Mouse (Mus musculus) layer of hippocampus, adult 8-10 months (tissue): ENCODE data around the gene Hdac11. TPM values are rescaled to one million over a fixed set of nuclear protein-coding genes. Genes with fewer than 3 reads are reported as not detected.

ENCODE experiments used
- DNase-seq, 2 experiments: peaks; one replicate each; pipeline ENCODE4 v3.0.0; 2022; ENCODE audit warnings: low spot score in 2 of 2
- total RNA-seq, 4 experiments: library from RNA; stranded (reverse); gene quantifications; 2 replicates each; pipeline ENCODE4 v1.2.4; 2022

Hdac11 gene
- total RNA-seq, 4 experiments from 2014 or later, result 165 to 192 (median 179) TPM

DNA sequence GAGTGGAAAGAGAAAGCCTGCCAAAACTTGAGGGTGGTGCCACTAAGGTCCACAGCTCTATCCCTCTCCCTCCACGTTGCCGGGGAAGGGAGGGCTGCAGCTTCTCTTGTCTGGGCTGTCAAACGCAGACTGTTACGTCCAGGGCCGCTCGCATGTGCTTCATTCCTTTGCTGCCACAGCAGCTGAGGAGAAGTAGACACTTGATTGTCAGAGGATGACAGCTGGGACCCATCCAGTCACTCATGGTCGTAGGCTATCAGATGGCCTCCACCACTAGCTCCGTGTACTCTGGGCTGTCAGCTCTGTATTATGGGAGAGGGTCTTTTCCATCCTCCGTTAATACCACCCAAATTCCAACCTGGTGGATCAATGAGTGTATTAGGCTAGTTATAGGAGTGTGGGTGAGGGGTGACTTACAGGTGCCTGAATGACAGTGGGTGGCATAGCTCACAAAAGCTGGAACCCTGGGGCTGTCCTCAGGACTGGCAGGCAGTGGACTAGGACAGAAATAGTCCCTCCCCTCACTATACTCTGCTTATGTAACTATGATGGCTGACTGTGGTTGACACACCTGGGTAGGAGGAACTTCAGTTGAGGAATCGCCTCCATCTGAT is 19.0 kb upstream of the Hdac11 start:
- no peak for DNase-seq

DNA sequence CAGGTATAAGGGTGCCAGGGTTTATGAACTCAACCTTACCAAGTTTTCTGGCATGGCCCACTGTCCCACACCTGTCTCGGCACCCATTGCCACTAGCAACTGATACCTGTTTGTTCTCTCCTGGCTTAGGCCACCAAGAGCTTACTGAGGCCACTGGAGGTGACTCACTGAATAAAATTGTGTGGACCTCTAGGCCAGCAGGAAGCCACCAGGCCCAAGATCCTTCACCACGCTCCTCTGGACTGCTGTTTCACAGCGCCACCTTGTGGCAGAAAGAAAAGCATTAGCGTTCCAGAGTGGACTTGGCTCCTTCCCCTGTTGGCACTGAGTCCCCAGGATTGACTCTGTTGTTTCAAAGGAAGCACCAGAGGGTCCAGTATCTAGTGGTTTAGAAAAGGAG is 16.6 kb upstream of the Hdac11 start:
- DNase-seq, result peak in 1 of 2 experiments; percentile 73

DNA sequence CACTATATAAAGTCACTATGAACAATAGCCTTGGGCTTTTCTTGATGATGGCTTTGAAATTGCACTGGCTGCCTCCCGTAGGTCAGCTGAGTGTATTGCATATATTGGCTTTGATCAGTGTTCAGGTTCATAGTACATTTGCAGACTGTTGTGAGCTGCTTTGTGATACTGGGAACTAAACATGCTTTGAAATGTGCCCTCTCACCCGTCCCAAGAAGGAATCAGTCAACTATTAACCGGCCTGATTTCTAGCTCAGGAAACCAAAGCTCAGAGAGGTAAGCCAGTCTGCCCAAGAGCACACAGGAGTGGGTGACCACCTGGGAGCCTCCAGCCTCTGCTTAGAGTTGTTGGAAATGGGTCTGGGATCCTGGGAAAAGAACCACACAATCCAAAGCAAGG is 11.4 kb upstream of the Hdac11 start:
- DNase-seq, result no peak

- DNase-seq, result no peak
Measured at GRCm38 (mm10) chr6:91145572-91145971, 10.9 kb upstream of the Hdac11 start.

DNA sequence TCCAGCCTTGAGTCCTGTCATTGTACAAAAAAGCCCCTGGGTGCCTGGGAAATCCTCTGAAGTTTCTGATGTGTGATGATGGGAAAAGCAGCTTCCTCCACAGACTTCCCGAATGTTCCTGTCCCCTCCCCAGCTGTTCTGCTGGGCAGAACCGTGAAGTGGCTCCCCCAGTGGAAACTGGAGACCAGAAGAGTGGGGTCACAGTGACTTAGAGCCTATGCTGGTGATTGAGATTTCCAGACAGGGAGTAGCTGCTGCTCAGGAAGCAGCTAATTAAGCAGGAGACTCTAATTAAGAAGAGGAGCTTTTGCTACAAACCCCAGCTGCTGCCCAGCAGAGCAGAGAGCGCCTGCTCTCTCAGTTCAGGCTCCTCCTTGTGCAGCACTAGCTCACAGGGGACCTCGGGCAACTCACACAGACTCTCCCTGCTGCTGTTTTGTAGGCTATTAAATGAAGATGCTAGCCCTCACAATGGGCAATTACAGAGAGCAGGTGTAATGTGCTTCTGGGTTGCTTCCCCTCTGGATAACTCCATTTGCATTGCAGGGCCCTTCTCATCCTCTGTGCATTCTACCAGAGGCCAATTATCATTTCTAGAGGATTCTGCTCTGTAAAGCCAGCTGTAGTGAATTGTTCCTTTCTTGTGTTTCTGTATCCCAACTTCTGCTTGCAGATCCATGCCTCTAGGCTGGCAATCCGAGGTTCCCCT is 9.9 kb upstream of the Hdac11 start:
- DNase-seq, result no peak

- DNase-seq, result no peak
Measured at GRCm38 (mm10) chr6:91147152-91147770, 9.2 kb upstream of the Hdac11 start.

GRCm38 (mm10) chr6:91152892-91153548 is 3.4 kb upstream of the Hdac11 start:
- DNase-seq, result no peak

- DNase-seq, result peak; percentile 70 to 79
Measured at GRCm38 (mm10) chr6:91153549-91154064, 2.9 kb upstream of the Hdac11 start.

- no peak for DNase-seq
Measured at GRCm38 (mm10) chr6:91154685-91155084, 1.8 kb upstream of the Hdac11 start.

DNA sequence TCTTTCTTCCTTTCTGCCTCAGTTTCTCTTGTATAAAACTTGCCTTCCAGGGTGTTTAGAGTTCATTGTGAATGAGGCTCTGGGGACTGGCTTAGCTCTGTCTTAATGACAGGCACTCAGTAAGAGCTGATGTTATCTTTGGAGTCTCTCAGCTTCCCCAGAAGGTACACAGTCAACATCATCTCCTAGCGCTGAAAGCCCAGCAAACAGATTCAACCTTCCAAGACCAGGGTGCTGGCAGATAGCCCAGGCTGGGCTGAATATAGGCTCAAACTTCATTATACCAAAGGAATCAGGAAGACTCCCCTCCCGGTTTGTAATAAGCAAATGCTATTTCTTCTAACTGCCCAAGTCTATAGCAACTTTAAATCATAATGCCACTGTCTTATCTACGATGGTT is 1.2 kb upstream of the Hdac11 start:
- DNase-seq, result no peak

GRCm38 (mm10) chr6:91156062-91156461 is 403 bp upstream of the Hdac11 start:
- DNase-seq, result peak in 1 of 2 experiments; percentile 62

GRCm38 (mm10) chr6:91157237-91157570 is 739 bp downstream of the Hdac11 start:
- DNase-seq, result no peak

- DNase-seq, result no peak
Measured at GRCm38 (mm10) chr6:91159047-91159446, 2.6 kb downstream of the Hdac11 start.

- peak in 1 of 2 experiments; percentile 61 for DNase-seq
Measured at GRCm38 (mm10) chr6:91160399-91160798, 3.9 kb downstream of the Hdac11 start.

DNA sequence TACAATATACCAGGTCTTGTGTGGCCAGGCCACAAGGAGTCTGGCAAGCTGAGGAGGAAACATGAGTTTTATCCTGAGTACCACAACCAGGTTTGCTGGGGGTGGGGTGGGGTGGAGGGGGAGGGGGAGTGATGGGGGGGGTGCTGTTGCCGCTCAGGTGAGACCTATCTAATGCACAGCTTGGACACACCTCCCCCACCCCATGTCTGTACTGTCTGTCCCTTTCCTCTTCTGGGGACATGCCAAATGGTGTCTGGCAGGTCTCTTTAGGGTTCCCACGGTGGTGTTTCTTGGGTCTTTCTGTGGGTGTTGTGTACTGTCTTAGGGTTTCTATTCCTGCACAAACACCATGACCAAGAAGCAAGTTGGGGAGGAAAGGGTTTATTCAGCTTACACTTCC is 4.5 kb downstream of the Hdac11 start:
- no peak for DNase-seq

DNA sequence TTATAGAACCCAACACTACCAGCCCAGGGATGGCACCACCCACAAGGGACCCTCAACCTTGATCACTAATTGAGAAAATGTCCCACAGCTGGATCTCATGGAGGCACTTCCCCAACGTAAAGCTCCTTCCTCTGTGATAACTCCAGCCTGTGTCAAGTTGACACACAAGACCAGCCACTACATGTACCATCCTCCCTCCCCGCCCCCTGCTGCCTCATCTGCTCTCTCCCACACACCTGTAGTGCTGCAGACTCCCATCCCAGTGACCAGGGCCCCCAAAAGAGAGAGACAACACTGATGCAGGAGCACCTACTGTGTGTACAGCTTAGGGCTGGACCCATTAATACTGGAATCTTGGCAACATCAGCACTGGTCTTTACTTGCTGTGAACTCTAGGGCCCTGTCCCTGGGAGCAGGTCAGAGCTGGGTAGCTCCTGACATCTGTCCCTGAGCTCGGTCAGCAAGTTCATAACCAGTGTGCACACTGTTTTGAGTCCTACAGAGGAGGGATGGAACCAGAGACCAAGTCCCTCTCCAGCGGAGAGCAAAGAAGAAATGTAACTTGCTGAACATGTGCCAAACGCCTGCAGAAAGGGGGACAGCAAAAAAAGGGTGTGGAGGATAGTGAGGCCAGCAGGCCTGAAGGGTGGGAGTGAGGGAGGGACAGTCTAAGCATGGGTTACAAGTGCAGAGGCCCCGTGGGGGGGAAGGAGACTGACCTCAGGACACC is 5.2 kb downstream of the Hdac11 start:
- DNase-seq, result no peak

GRCm38 (mm10) chr6:91162314-91162713 is 5.8 kb downstream of the Hdac11 start:
- no peak for DNase-seq

GRCm38 (mm10) chr6:91163195-91163911 is 6.9 kb downstream of the Hdac11 start:
- no peak for DNase-seq

DNA sequence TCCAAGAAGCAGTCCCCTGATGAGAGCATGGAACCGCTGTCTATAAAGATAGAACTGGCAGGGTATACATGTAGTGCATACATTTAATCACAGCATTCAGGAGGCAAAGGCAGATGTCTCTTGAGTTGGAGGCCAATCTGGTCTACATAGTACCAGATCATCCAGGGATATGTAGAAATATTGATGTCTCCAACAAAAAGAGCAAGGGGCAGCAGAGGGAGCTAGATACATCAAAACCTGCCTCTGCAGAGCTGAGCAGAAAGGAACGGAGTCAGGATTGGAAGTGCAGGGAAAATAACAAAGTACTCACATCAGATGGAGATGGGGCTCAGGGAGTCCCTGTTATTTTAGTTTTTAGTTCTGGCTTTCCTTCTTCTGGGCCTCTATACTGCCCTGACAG is 8.1 kb downstream of the Hdac11 start:
- no peak for DNase-seq

GRCm38 (mm10) chr6:91165210-91165609 is 8.7 kb downstream of the Hdac11 start:
- DNase-seq, result peak; percentile 68 to 86

GRCm38 (mm10) chr6:91167828-91168227 is 11.4 kb downstream of the Hdac11 start:
- no peak for DNase-seq
